Mouse (Mus musculus) bone marrow macrophage, adult 2 months (primary cell): ENCODE results near the gene Akt1s1. TPM values are rescaled to one million over a fixed set of nuclear protein-coding genes. Genes with fewer than 3 reads are reported as not detected.

Source experiments
- H3K27ac ChIP-seq: 2 replicates; pipeline ENCODE4 v1.5.1; 2012; ENCODE audit warnings: low read depth, low read length; ENCODE audit not compliant: insufficient read depth
- H3K4me1 ChIP-seq: 2 replicates; pipeline ENCODE4 v1.6.1; 2012; ENCODE audit warnings: low read length; ENCODE audit not compliant: control insufficient read depth, insufficient read depth
- H3K4me3 ChIP-seq: 2 replicates; pipeline ENCODE4 v1.5.1; 2012; ENCODE audit warnings: mild to moderate bottlenecking, low read length, moderate library complexity; ENCODE audit not compliant: insufficient read depth
- CTCF ChIP-seq: IDR thresholded peaks from 2 replicates; pipeline ENCODE4 v1.5.1; 2012; ENCODE audit warnings: low read depth, mild to moderate bottlenecking, low read length, moderate library complexity
- POLR2A ChIP-seq: IDR thresholded peaks from 2 replicates; pipeline ENCODE4 v1.6.1; 2012; ENCODE audit warnings: mild to moderate bottlenecking, low read depth, low read length, borderline replicate concordance
- polyA plus RNA-seq: library from polyadenylated mRNA; stranded (reverse); fragments of >200 nt; gene quantifications from 2 replicates; pipeline ENCODE4 v1.2.4, GENCODE M21; 2012; ENCODE audit not compliant: missing spikeins, insufficient read depth, insufficient read length

Gene Akt1s1
- polyA plus RNA-seq: 36.9 and 45.3 TPM in 2 replicates

DNA sequence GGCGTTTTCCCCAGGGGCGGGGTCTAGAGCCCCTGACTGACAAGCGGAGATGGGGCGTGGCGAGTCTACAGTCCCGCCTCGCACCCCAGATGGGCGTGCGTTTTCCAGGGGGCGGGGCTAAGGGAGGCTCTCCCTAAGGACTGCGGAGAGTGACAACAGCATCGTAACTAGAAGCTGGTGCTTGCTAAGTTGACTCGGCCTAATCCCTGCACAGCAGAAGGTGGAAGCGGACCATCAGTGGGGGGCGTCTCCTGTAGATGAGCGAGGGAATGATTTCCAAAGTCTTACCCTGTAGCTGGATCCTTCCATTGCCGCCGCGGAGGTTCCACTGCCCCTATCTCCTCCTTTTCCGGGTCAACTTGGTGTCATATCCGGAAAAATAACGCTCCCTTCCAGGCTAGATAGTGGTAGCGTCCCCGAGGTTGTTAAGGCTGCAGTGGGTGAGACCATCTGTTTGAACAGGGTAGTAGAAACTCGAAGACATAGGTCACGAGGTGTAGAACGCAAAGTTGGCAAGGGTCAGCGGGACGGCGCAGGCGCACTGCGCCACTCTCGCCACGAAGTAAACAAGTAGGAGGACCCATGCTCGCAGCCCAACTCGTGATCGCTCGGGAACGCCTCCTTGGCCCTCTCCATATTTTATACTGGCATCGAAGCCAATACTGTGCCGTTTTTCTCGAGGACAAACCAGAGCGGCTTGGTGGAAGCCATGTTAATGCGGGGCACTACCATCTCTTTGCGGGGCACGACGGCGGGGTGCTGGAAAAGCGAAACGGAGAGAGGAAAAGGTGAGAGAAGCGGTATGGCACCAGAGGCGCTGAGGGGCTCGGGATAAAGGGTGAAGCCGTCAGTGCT, at the start of gene Akt1s1, which contains the start of gene Tbc1d17:
Gene Akt1s1 (plus strand): TSS at position 431 of the 855 bp plus-strand sequence.
Gene Tbc1d17 (minus strand): TSS at position 519 of the 855 bp plus-strand sequence.
- peaks cover 18% of the 10 kb centered on the region for H3K4me1 ChIP-seq
- peak within 1 kb of the TSS; percentile 65 for H3K4me3 ChIP-seq
- TF ChIP-seq POLR2A (0 out of 2 replicates have a peak, but pooled peaks have one; percentile 19), CTCF (no peak)
- peak within 1 kb of the TSS; percentile 96 for H3K27ac ChIP-seq

DNA sequence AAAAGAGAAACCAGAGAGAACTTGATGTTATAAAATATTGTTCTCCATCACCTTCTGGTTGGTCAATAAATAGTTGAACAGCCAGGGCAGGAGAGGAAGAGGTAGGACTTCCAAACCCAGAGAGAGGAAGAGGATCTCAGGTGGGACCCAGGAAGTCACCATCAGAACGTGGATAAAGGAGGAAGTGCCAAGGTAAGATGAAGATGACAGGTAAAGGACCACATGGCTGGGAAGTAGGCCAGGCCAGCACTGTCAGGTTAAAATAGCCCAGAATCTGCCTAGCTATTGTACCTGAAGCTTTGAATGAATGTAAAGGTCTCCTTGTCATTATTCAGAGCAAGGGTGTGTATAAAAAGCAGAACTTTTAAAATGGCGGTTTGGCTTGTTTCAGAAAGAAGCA, 39.9 kb upstream of the Akt1s1 start:
- peaks cover 1% of the 10 kb centered on the region; the same call in 1 of the 2 replicates for H3K4me1 ChIP-seq
- H3K27ac ChIP-seq: no peak overlapping the region
- no peak overlapping the region for H3K4me3 ChIP-seq
- TF ChIP-seq POLR2A (no peak), CTCF (no peak)

DNA sequence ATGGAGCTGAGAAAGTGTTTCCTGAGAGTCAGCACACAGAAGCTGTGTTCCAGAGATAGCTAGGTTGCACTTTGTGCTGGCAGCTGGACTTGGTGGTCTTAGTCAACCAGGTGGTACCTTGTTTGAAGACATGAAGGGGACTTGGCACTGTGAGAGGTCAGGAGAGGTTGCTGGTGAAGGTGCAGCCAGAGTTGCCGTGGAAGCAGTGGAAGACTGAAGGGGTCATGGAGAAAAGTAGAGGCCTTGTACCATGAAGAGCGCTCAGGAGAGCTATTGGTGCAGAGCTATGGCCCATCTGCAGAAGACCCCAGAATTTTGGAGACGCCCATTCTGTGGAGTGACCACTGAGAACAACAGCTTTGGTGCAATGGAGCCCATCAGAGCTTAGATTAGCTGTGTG, 39.3 kb upstream of the Akt1s1 start:
- no peak overlapping the region for H3K4me3 ChIP-seq
- peaks cover 7% of the 10 kb centered on the region for H3K4me1 ChIP-seq
- no peak for TF ChIP-seq CTCF
- no peak for TF ChIP-seq POLR2A
- H3K27ac ChIP-seq: no peak overlapping the region

DNA sequence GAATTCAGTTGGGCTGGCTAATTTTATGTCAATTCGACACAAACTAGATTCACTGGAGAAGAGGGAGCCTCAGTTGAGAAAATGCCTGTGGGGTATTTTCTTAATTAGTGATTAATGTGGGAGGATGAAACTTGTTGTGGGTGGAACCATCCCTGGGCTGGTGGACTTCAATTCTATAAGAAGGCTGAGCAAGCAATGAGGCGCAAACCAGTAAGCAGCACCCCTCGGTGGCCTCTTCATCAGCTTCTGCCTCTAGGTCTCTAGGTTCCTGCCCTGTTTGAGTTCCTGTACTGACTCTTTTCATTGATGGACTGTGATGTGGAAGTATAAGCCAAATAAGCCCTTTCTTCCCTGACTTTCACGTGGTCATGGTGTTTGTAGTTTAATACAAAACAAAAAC, 38.4 kb upstream of the Akt1s1 start:
- Histone ChIP-seq H3K4me1 (peaks cover 12% of the 10 kb centered on the region), H3K4me3 (no peak overlapping the region), H3K27ac (no peak overlapping the region)
- no peak for TF ChIP-seq POLR2A
- no peak for TF ChIP-seq CTCF

DNA sequence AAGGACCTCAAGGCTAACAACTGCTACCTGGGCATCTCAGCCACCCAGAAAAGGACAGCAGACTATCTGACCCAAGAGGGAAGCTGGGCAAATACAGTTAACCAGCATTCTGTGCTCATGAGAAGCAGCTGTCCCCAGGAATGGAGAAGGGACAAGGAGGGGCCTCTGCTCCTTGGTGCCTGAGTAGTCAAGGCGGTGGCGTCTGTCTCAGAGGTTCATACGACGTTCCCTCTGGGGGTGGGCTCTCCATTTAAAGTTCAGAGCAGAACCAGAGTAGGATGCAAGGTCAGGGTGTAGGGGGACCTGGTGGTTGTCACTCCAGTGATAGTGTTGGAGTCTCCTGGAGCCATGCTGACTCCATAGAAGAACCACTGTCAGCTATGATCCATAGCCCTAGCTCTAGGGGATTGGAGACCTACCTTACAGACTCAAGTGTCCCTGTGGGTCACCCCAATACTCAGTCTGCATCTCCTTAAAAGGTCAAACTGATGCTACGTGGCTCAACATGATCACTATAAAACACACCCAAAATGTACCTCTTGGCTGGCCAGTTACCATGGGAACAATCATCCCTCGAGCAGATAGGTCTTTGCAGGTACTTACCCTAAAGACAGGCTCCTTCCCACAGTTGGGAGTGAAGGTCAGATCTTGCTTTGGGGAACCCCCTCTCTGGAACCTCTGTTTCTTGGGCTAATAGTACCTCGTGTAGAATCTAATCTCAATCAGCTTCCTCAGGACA, 37.8 kb upstream of the Akt1s1 start:
- TF ChIP-seq POLR2A (no peak), CTCF (no peak)
- Histone ChIP-seq H3K27ac (no peak overlapping the region), H3K4me1 (peaks cover 12% of the 10 kb centered on the region), H3K4me3 (no peak overlapping the region)

DNA sequence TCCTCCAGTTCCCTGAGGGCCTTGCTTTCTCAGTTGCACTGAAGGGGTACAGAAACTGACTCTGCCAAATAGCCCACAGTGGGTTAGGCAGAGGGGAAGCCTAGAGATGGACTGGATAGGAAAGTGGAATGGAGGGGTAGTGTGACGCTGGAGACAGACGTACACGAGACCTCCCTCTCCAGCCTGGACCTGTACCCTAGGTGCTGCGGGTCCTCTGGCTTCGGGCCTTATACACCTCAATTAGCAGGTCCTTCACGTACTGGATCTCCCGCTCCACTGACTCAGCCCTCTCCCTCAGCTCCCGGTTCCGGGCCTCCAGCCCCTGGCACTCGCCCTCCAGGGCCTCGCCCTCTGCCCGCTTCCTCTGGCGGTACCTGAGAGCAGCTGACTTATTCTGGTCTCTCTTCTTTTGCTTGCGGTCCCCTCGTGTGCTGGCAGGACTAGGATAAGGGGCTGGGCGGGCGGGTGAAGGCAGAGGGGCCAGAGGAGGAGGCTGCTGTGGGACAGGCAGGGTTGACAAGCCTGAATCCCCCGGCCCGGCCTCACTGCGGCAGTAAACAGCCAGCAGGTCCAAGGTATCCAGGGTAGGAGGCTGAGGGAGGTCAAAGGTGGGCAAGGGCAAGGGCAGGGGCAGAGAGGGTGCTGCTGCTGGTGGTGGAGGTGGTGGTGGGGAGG, 36.0 kb upstream of the Akt1s1 start:
- no peak overlapping the region for H3K27ac ChIP-seq
- no peak overlapping the region for H3K4me3 ChIP-seq
- H3K4me1 ChIP-seq: peaks cover 12% of the 10 kb centered on the region
- TF ChIP-seq POLR2A: no peak
- TF ChIP-seq CTCF: no peak

DNA sequence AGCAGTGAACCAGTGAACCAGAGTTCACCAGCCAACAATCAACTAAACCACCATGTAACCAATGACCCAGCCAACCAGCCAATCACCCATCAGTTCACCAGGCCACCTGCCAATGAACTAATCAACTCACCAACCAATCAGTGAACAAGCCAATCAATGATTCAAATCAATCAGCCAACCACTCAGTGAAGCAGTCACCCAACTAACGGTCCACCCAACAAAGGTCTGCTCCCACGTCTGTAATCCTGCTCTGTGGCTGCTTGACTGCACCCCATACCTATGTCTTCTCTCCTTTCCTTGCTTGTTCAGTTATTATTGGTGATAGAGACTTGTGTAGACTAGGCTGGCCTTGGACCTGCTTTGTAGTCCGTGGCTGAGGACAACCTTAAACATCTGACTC, 34.8 kb upstream of the Akt1s1 start:
- H3K27ac ChIP-seq: no peak overlapping the region
- H3K4me3 ChIP-seq: no peak overlapping the region
- TF ChIP-seq POLR2A (no peak), CTCF (no peak)

DNA sequence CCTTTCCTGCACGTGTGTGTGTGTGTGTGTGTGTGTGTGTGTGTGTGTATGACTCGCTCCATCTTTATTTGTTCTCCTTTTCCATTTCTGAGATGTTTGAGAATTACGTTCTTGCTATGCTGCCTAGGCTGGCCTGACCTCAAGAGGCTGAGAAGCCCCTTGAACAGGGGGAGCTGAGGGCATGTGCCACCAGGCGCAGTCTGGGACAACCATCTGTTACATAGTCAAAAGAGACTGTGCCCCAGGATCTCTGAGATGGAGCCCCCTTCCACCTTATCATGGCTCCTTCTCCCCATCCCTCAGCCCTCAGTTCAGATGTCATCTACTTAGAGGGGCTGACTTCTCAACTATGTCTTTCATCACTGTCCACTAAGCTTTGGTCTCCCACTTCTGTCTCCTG, 34.4 kb upstream of the Akt1s1 start:
- Histone ChIP-seq H3K27ac (no peak overlapping the region), H3K4me3 (no peak overlapping the region), H3K4me1 (peaks cover 18% of the 10 kb centered on the region)
- no peak for TF ChIP-seq POLR2A
- TF ChIP-seq CTCF: no peak

More for the DNA sequence above, 34.8 kb upstream of the Akt1s1 start:
- peaks cover 14% of the 10 kb centered on the region for H3K4me1 ChIP-seq

DNA sequence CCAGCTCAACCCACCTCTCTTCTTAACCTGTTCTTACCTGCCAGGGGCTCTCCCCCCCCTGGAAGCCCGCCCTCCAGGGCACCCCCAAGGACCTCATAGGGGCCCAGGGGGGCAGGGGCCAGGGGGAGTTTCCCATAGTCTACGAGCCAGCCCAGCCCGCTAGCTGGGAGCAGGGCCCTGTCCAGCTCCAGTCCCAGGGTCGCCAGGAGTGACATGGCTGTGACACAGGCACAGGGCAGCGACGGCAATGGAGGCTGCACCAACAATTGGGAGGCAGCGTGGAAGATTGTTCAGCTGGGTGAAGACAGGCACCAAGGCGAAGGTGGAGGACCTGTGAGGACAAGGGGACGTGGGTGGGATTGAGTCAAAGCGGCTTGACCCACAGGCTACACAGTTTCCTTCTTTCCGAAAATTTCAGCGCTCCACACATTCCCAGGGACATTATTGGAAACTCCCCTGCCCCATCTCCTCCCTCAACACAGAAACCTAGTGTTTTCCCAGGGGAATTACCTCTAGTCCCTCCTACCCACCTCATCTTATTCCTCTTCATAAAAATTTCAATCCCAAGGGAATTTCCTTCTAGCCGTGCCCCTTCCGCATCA, 33.7 kb upstream of the Akt1s1 start:
- TF ChIP-seq POLR2A (no peak), CTCF (no peak)
- peaks cover 22% of the 10 kb centered on the region for H3K4me1 ChIP-seq
- H3K27ac ChIP-seq: peak overlapping the region; percentile 48

More for the DNA sequence above, 33.7 kb upstream of the Akt1s1 start:
- H3K4me3 ChIP-seq: peak overlapping the region; percentile 82
